Mouse (Mus musculus) mouse trophoblast stem cell (cell line): ENCODE measurements around the gene Ms4a7.

ENCODE experiments used
- in situ Hi-C, 2 experiments: fragments of 300-500 bp; cut with MseI, MboI; formaldehyde crosslinking; loops; 2 replicates in 1 of 2; 3 replicates in 1 of 2; pipeline ENCODE4 v1.15.1; 2025

Ms4a7 gene

GRCm38 (mm10) chr19:11276431-11276830 lies 59.5 kb downstream of the Ms4a7 start:
- in situ Hi-C loops, result loop anchor here in 1 of 2 experiments (5.0 kb wide), 1 partner anchor 41 kb away; no protein-coding TSS in a partner anchor
